Mouse (Mus musculus): ENCODE data around the gene Gas2l1. TPM values are rescaled to one million over a fixed set of nuclear protein-coding genes. Genes with fewer than 3 reads are reported as not detected.

The Gas2l1 gene
- polyA plus RNA-seq, 2 experiments from 2014 or later: 0.35 to 0.71 TPM

GRCm38 (mm10) chr11:5042645-5043381 lies 22.3 kb downstream of the Gas2l1 start:
- no peak for ATAC-seq

GRCm38 (mm10) chr11:5041144-5041780 lies 23.9 kb downstream of the Gas2l1 start:
- no peak for ATAC-seq

- no peak for ATAC-seq
Observed at GRCm38 (mm10) chr11:5040585-5040984, 24.5 kb downstream of the Gas2l1 start.

GRCm38 (mm10) chr11:5037146-5037854 lies 27.8 kb downstream of the Gas2l1 start:
- ATAC-seq: no peak

GRCm38 (mm10) chr11:5035421-5035820 lies 29.7 kb downstream of the Gas2l1 start:
- ATAC-seq: no peak

- ATAC-seq: no peak
Observed at GRCm38 (mm10) chr11:5033136-5033535, 32.0 kb downstream of the Gas2l1 start.

- ATAC-seq: no peak
Observed at GRCm38 (mm10) chr11:5032706-5033105, 32.4 kb downstream of the Gas2l1 start.

- ATAC-seq: no peak
Observed at GRCm38 (mm10) chr11:5028228-5028627, 36.9 kb downstream of the Gas2l1 start.

- ATAC-seq: no peak
Observed at GRCm38 (mm10) chr11:5025108-5025507, 40.0 kb downstream of the Gas2l1 start.

GRCm38 (mm10) chr11:5017506-5017905 lies 47.6 kb downstream of the Gas2l1 start:
- ATAC-seq: no peak

- ATAC-seq: no peak
Observed at GRCm38 (mm10) chr11:5016286-5016685, 48.8 kb downstream of the Gas2l1 start.

- no peak for ATAC-seq
Observed at GRCm38 (mm10) chr11:5015720-5016119, 49.4 kb downstream of the Gas2l1 start.

- ATAC-seq: no peak
Observed at GRCm38 (mm10) chr11:5012213-5012715, 52.9 kb downstream of the Gas2l1 start.

- ATAC-seq: no peak
Observed at GRCm38 (mm10) chr11:5011480-5011879, 53.6 kb downstream of the Gas2l1 start.

GRCm38 (mm10) chr11:5010205-5010604 lies 54.9 kb downstream of the Gas2l1 start:
- ATAC-seq: no peak

GRCm38 (mm10) chr11:5009354-5010074 lies 55.6 kb downstream of the Gas2l1 start:
- ATAC-seq: no peak

GRCm38 (mm10) chr11:5008867-5009266 lies 56.3 kb downstream of the Gas2l1 start:
- no peak for ATAC-seq

GRCm38 (mm10) chr11:5007186-5007585 lies 57.9 kb downstream of the Gas2l1 start:
- ATAC-seq: no peak

GRCm38 (mm10) chr11:5005528-5005927 lies 59.6 kb downstream of the Gas2l1 start:
- no peak for ATAC-seq

Measured in CD4-positive, CD25-positive, alpha-beta regulatory T cell, adult 4 months (primary cell).